Mouse (Mus musculus): ENCODE data around the gene Atp6v0d1. TPM values are rescaled to one million over a fixed set of nuclear protein-coding genes. Genes with fewer than 3 reads are reported as not detected.

Gene Atp6v0d1
- total and polyA plus RNA-seq, 3 experiments: 51.1 to 83.8 TPM; not detected in 1

GRCm38 (mm10) chr8:105536546-105536945 lies 29.3 kb downstream of the Atp6v0d1 start:
- Histone ChIP-seq H3K9ac (ENCODE audit: control insufficient read depth, low read depth, low read length, poor library complexity, severe bottlenecking) (no peak overlapping the region), H3K79me2 (ENCODE audit: control insufficient read depth, insufficient read depth, low read length, poor library complexity) (no peaks in the 10 kb centered on the region), H3K4me1 (ENCODE audit: control insufficient read depth in 1 of 2, insufficient read depth in 2 of 2, low read length in 2 of 2) (peaks cover 20 to 26% of the 10 kb centered on the region in 2 experiments), H3K27ac (ENCODE audit: control insufficient read depth, low read depth, low read length) (no peak overlapping the region), H3K27me3 (ENCODE audit: control insufficient read depth in 1 of 2, insufficient read depth in 2 of 2, low read length in 2 of 2) (no peaks in the 10 kb centered on the region), H3K4me3 (ENCODE audit: control insufficient read depth in 1 of 2, insufficient read depth in 1 of 2, low read depth in 2 of 2, low read length in 2 of 2) (no peak overlapping the region), H3K36me3 (ENCODE audit: control insufficient read depth in 1 of 2, insufficient read depth in 2 of 2, low read length in 2 of 2) (peaks cover 2 to 33% of the 10 kb centered on the region in 2 experiments), H3K9me3 (replicated peaks; ENCODE audit: insufficient read depth, low read length) (no peaks in the 10 kb centered on the region)
- TF ChIP-seq ZNF384 (IDR thresholded peaks at IDR 0.05; ENCODE audit: low read depth, low read length): no peak
- TF ChIP-seq ZKSCAN1 (IDR thresholded peaks at IDR 0.05; ENCODE audit: low read depth, low read length): no peak
- no peak for TF ChIP-seq CHD2 (IDR thresholded peaks at IDR 0.05; ENCODE audit: low read length)
- TF ChIP-seq GABPA (IDR thresholded peaks at IDR 0.05; ENCODE audit: low read depth, low read length): no peak
- no peak for TF ChIP-seq SIN3A (IDR thresholded peaks at IDR 0.05; ENCODE audit: low read length)
- TF ChIP-seq POLR2A (IDR thresholded peaks at IDR 0.05; ENCODE audit: control insufficient read depth in 1 of 2, insufficient read depth in 1 of 2, low read depth in 1 of 2, low read length in 2 of 2, poor library complexity in 1 of 2): no peak
- no peak for TF ChIP-seq RCOR1 (IDR thresholded peaks at IDR 0.05; ENCODE audit: low read depth, low read length)
- no peak for TF ChIP-seq JUND (IDR thresholded peaks at IDR 0.05; ENCODE audit: low read depth, low read length)
- no peak for TF ChIP-seq E2F4 (IDR thresholded peaks at IDR 0.05; ENCODE audit: borderline replicate concordance, low read depth, low read length)
- no peak for TF ChIP-seq MXI1 (IDR thresholded peaks at IDR 0.05; ENCODE audit: low read depth, low read length)
- TF ChIP-seq HCFC1 (IDR thresholded peaks at IDR 0.05; ENCODE audit: low read depth, low read length): no peak
- no peak for TF ChIP-seq CTCF (IDR thresholded peaks at IDR 0.05 in 2 of 3, conservative IDR thresholded peaks at IDR 0.05 in 1 of 3; ENCODE audit: control insufficient read depth in 1 of 3, insufficient read depth in 1 of 3, low read depth in 2 of 3, low read length in 3 of 3, poor library complexity in 1 of 3, severe bottlenecking in 1 of 3)
- no peak for TF ChIP-seq USF2 (IDR thresholded peaks at IDR 0.05; ENCODE audit: borderline replicate concordance in 1 of 2, insufficient read depth in 1 of 2, low read depth in 1 of 2, low read length in 2 of 2)
- no peak for DNase-seq (ENCODE audit: low read depth, low spot score)

GRCm38 (mm10) chr8:105533892-105534329 lies 31.9 kb downstream of the Atp6v0d1 start:
- Histone ChIP-seq H3K36me3 (ENCODE audit: control insufficient read depth in 1 of 2, insufficient read depth in 2 of 2, low read length in 2 of 2) (peaks cover 2 to 26% of the 10 kb centered on the region in 2 experiments), H3K9ac (ENCODE audit: control insufficient read depth, low read depth, low read length, poor library complexity, severe bottlenecking) (no peak overlapping the region), H3K4me1 (ENCODE audit: control insufficient read depth in 1 of 2, insufficient read depth in 2 of 2, low read length in 2 of 2) (peaks cover 17 to 20% of the 10 kb centered on the region in 2 experiments), H3K27me3 (ENCODE audit: control insufficient read depth in 1 of 2, insufficient read depth in 2 of 2, low read length in 2 of 2) (no peaks in the 10 kb centered on the region), H3K4me3 (ENCODE audit: control insufficient read depth in 1 of 2, insufficient read depth in 1 of 2, low read depth in 2 of 2, low read length in 2 of 2) (no peak overlapping the region), H3K9me3 (replicated peaks; ENCODE audit: insufficient read depth, low read length) (no peaks in the 10 kb centered on the region), H3K79me2 (ENCODE audit: control insufficient read depth, insufficient read depth, low read length, poor library complexity) (no peaks in the 10 kb centered on the region), H3K27ac (ENCODE audit: control insufficient read depth, low read depth, low read length) (no peak overlapping the region)
- peak; percentile 91 for DNase-seq (ENCODE audit: low read depth, low spot score)
- TF ChIP-seq CHD2 (IDR thresholded peaks at IDR 0.05; ENCODE audit: low read length): no peak
- TF ChIP-seq GATA1 (IDR thresholded peaks at IDR 0.05; ENCODE audit: low read depth, low read length): no peak
- TF ChIP-seq MYC (IDR thresholded peaks at IDR 0.05; ENCODE audit: low read depth, low read length): no peak
- TF ChIP-seq NELFE (IDR thresholded peaks at IDR 0.05; ENCODE audit: low read depth, low read length): no peak
- peak; percentile 53 for TF ChIP-seq ZC3H11A (IDR thresholded peaks at IDR 0.05; ENCODE audit: low read depth, low read length)
- no peak for TF ChIP-seq POLR2AphosphoS5 (IDR thresholded peaks at IDR 0.05; ENCODE audit: borderline replicate concordance, low read depth, low read length)
- TF ChIP-seq TCF12 (IDR thresholded peaks at IDR 0.05; ENCODE audit: low read depth, low read length): 0 out of 2 replicates have a peak, but pooled peaks have one; percentile 42
- TF ChIP-seq ZKSCAN1 (IDR thresholded peaks at IDR 0.05; ENCODE audit: low read depth, low read length): 0 out of 2 replicates have a peak, but pooled peaks have one; percentile 19
- no peak for TF ChIP-seq JUND (IDR thresholded peaks at IDR 0.05; ENCODE audit: low read depth, low read length)
- no peak for TF ChIP-seq GABPA (IDR thresholded peaks at IDR 0.05; ENCODE audit: low read depth, low read length)
- TF ChIP-seq MXI1 (IDR thresholded peaks at IDR 0.05; ENCODE audit: low read depth, low read length): 0 out of 2 replicates have a peak, but pooled peaks have one; percentile 22
- peak; percentile 86 to 91 (median 90) for TF ChIP-seq CTCF (IDR thresholded peaks at IDR 0.05 in 2 of 3, conservative IDR thresholded peaks at IDR 0.05 in 1 of 3; ENCODE audit: control insufficient read depth in 1 of 3, insufficient read depth in 1 of 3, low read depth in 2 of 3, low read length in 3 of 3, poor library complexity in 1 of 3, severe bottlenecking in 1 of 3)
- TF ChIP-seq TBP (IDR thresholded peaks at IDR 0.05; ENCODE audit: low read depth, low read length): 0 out of 2 replicates have a peak, but pooled peaks have one; percentile 23
- no peak for TF ChIP-seq ZMIZ1 (IDR thresholded peaks at IDR 0.05; ENCODE audit: low read depth, low read length)
- no peak for TF ChIP-seq KAT2A (conservative IDR thresholded peaks at IDR 0.05; ENCODE audit: low read depth, low read length)
- TF ChIP-seq EP300 (IDR thresholded peaks at IDR 0.05; ENCODE audit: low read depth in 1 of 2, low read length in 2 of 2): peak; percentile 28 to 50; a peak in 1 of 4 replicates
- TF ChIP-seq MEF2A (IDR thresholded peaks at IDR 0.05; ENCODE audit: extremely low read depth, insufficient replicate concordance, low read depth, low read length, poor library complexity, severe bottlenecking): no peak
- no peak for TF ChIP-seq ZNF384 (IDR thresholded peaks at IDR 0.05; ENCODE audit: low read depth, low read length)
- TF ChIP-seq UBTF (IDR thresholded peaks at IDR 0.05; ENCODE audit: borderline replicate concordance, insufficient read depth, low read depth, low read length): no peak
- no peak for TF ChIP-seq RCOR1 (IDR thresholded peaks at IDR 0.05; ENCODE audit: low read depth, low read length)
- no peak for TF ChIP-seq E2F4 (IDR thresholded peaks at IDR 0.05; ENCODE audit: borderline replicate concordance, low read depth, low read length)
- TF ChIP-seq POLR2AphosphoS2 (IDR thresholded peaks at IDR 0.05; ENCODE audit: low read length): no peak
- no peak for TF ChIP-seq CHD1 (IDR thresholded peaks at IDR 0.05; ENCODE audit: low read depth, low read length)
- TF ChIP-seq USF1 (IDR thresholded peaks at IDR 0.05; ENCODE audit: low read depth, low read length): 0 out of 2 replicates have a peak, but pooled peaks have one; percentile 17
- peak; percentile 69; the same call in 1 of the 2 replicates for TF ChIP-seq MAZ (IDR thresholded peaks at IDR 0.05; ENCODE audit: low read depth, low read length)

All from MEL (cell line).